Mouse (Mus musculus): ENCODE measurements around the gene Peli3. TPM values are rescaled to one million over a fixed set of nuclear protein-coding genes. Genes with fewer than 3 reads are reported as not detected.

Peli3 gene
- polyA plus RNA-seq, 1 experiment from 2014 or later, result 6.5 TPM

GRCm38 (mm10) chr19:4937444-4938310, 5.2 kb downstream of the Peli3 start:
- WGBS, result 87% methylated on average over 17 of the region's 17 CpGs
- H3K27ac ChIP-seq, result no peak overlapping the region
- H3K4me2 ChIP-seq (replicated peaks), result no peak overlapping the region
- peaks cover 12% of the 10 kb centered on the region; the same call in 1 of the 2 replicates for H3K27me3 ChIP-seq (replicated peaks)
- H3K9me3 ChIP-seq, result no peaks in the 10 kb centered on the region
- no peak overlapping the region for H3K9ac ChIP-seq
- no peak for ATAC-seq (ENCODE audit: low FRiP score, low read depth)
- peaks cover 8% of the 10 kb centered on the region; the same call in 1 of the 2 replicates for H3K4me1 ChIP-seq
- no peaks in the 10 kb centered on the region for H3K36me3 ChIP-seq
- H3K4me3 ChIP-seq, result no peak overlapping the region

- WGBS, result 80% methylated on average over 2 of the region's 2 CpGs
- Histone ChIP-seq H3K36me3 (peaks cover 8% of the 10 kb centered on the region), H3K4me3 (no peak overlapping the region), H3K27me3 (replicated peaks) (0 out of 2 replicates have a peak, but pooled peaks cover 6% of the 10 kb centered on the region), H3K4me1 (0 out of 2 replicates have a peak, but pooled peaks cover under 1% of the 10 kb centered on the region), H3K9ac (no peak overlapping the region), H3K4me2 (replicated peaks) (no peak overlapping the region), H3K9me3 (no peaks in the 10 kb centered on the region), H3K27ac (no peak overlapping the region)
- ATAC-seq (ENCODE audit: low FRiP score, low read depth), result no peak
These were observed 6.0 kb downstream of the Peli3 start for GRCm38 (mm10) chr19:4936896-4937295.

GRCm38 (mm10) chr19:4928781-4929180, 14.1 kb downstream of the Peli3 start:
- Histone ChIP-seq H3K4me2 (replicated peaks) (peak overlapping the region; percentile 63), H3K9me3 (no peaks in the 10 kb centered on the region), H3K27me3 (replicated peaks) (no peaks in the 10 kb centered on the region), H3K4me3 (peak overlapping the region; percentile 53), H3K4me1 (peaks cover 12% of the 10 kb centered on the region), H3K9ac (peak overlapping the region; percentile 62), H3K27ac (peak overlapping the region; percentile 47; the same call in 1 of the 2 replicates), H3K36me3 (peaks cover 35% of the 10 kb centered on the region)
- WGBS, result 54% methylated on average over 5 of the region's 5 CpGs
- ATAC-seq (ENCODE audit: low FRiP score, low read depth), result no peak; the same call in 1 of the 2 replicates

GRCm38 (mm10) chr19:4927904-4928531, 14.9 kb downstream of the Peli3 start, which contains the start of gene Dpp3:
Dpp3 (minus strand) TSS chr19:4928287.
- Histone ChIP-seq H3K27ac (peak within 1 kb of the TSS; percentile 47), H3K27me3 (replicated peaks) (no peaks in the 10 kb centered on the region), H3K4me3 (peak within 1 kb of the TSS; percentile 53), H3K36me3 (peaks cover 43% of the 10 kb centered on the region), H3K4me2 (replicated peaks) (peak within 1 kb of the TSS; percentile 63), H3K9me3 (no peaks in the 10 kb centered on the region), H3K9ac (peak within 1 kb of the TSS; percentile 62), H3K4me1 (peaks cover 12% of the 10 kb centered on the region)
- ATAC-seq (ENCODE audit: low FRiP score, low read depth), result peak; percentile 97
- WGBS, result under 1% methylated on average over 32 of the region's 32 CpGs

GRCm38 (mm10) chr19:4925121-4925860, 17.6 kb downstream of the Peli3 start:
- Histone ChIP-seq H3K9ac (no peak overlapping the region), H3K27ac (no peak overlapping the region), H3K4me2 (replicated peaks) (no peak overlapping the region), H3K4me3 (no peak overlapping the region), H3K27me3 (replicated peaks) (no peaks in the 10 kb centered on the region), H3K36me3 (peaks cover 57% of the 10 kb centered on the region), H3K4me1 (peaks cover 12% of the 10 kb centered on the region), H3K9me3 (no peaks in the 10 kb centered on the region)
- WGBS, result 96% methylated on average over 11 of the region's 11 CpGs
- no peak for ATAC-seq (ENCODE audit: low FRiP score, low read depth)

DNA sequence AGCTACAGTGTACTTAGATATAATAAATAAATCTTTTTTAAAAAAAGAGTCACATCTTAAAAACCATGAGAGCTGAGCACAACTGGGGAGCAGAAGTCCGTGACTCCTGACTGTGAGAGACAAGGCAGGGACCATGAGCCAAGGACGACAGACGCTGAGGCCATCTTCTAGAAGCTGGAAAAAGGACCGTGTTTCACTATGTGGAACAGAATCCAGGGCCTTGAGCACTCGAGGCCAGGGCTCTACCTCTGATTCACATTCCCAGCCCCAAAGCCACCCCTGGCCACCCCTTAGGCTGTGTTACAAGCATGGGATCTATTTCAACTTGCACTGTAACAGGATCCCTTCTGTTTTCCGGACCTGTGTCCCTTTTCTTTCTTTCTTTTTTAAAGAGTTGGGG, 23.3 kb downstream of the Peli3 start:
- H3K27ac ChIP-seq, result no peak overlapping the region
- no peak overlapping the region for H3K4me3 ChIP-seq
- H3K9ac ChIP-seq, result no peak overlapping the region
- WGBS, result 88% methylated on average over 6 of the region's 6 CpGs
- no peaks in the 10 kb centered on the region for H3K27me3 ChIP-seq (replicated peaks)
- H3K9me3 ChIP-seq, result no peaks in the 10 kb centered on the region
- no peak for ATAC-seq (ENCODE audit: low FRiP score, low read depth)
- H3K36me3 ChIP-seq, result peaks cover 96% of the 10 kb centered on the region
- no peaks in the 10 kb centered on the region for H3K4me1 ChIP-seq
- no peak overlapping the region for H3K4me2 ChIP-seq (replicated peaks)

- no peak overlapping the region for H3K4me2 ChIP-seq (replicated peaks)
- no peaks in the 10 kb centered on the region for H3K4me1 ChIP-seq
- H3K27ac ChIP-seq, result no peak overlapping the region
- ATAC-seq (ENCODE audit: low FRiP score, low read depth), result no peak
- no peaks in the 10 kb centered on the region for H3K27me3 ChIP-seq (replicated peaks)
- H3K4me3 ChIP-seq, result no peak overlapping the region
- WGBS, result 94% methylated on average over 10 of the region's 10 CpGs
- no peak overlapping the region for H3K9ac ChIP-seq
- H3K9me3 ChIP-seq, result no peaks in the 10 kb centered on the region
- peaks cover 96% of the 10 kb centered on the region for H3K36me3 ChIP-seq
These were observed 26.1 kb downstream of the Peli3 start for GRCm38 (mm10) chr19:4916827-4917226.

GRCm38 (mm10) chr19:4915924-4916603, 26.9 kb downstream of the Peli3 start:
- H3K27ac ChIP-seq, result no peak overlapping the region
- 94% methylated on average over 15 of the region's 15 CpGs for WGBS
- peaks cover 93% of the 10 kb centered on the region for H3K36me3 ChIP-seq
- no peaks in the 10 kb centered on the region for H3K27me3 ChIP-seq (replicated peaks)
- H3K9ac ChIP-seq, result no peak overlapping the region
- H3K4me1 ChIP-seq, result no peaks in the 10 kb centered on the region
- H3K4me2 ChIP-seq (replicated peaks), result no peak overlapping the region
- H3K9me3 ChIP-seq, result no peaks in the 10 kb centered on the region
- no peak for ATAC-seq (ENCODE audit: low FRiP score, low read depth)
- no peak overlapping the region for H3K4me3 ChIP-seq

GRCm38 (mm10) chr19:4909376-4909775, 33.6 kb downstream of the Peli3 start:
- no peak overlapping the region for H3K27ac ChIP-seq
- no peak overlapping the region for H3K4me3 ChIP-seq
- H3K9ac ChIP-seq, result no peak overlapping the region
- no peak for ATAC-seq (ENCODE audit: low FRiP score, low read depth)
- H3K27me3 ChIP-seq (replicated peaks), result no peaks in the 10 kb centered on the region
- H3K9me3 ChIP-seq, result no peaks in the 10 kb centered on the region
- H3K4me2 ChIP-seq (replicated peaks), result no peak overlapping the region
- 93% methylated on average over 7 of the region's 7 CpGs for WGBS
- peaks cover 60% of the 10 kb centered on the region for H3K36me3 ChIP-seq
- H3K4me1 ChIP-seq, result peaks cover 5% of the 10 kb centered on the region

GRCm38 (mm10) chr19:4908107-4908506, 34.8 kb downstream of the Peli3 start:
- no peak for ATAC-seq (ENCODE audit: low FRiP score, low read depth)
- H3K4me2 ChIP-seq (replicated peaks), result no peak overlapping the region
- 84% methylated on average over 4 of the region's 4 CpGs for WGBS
- no peak overlapping the region for H3K27ac ChIP-seq
- peaks cover 5% of the 10 kb centered on the region for H3K4me1 ChIP-seq
- H3K27me3 ChIP-seq (replicated peaks), result no peaks in the 10 kb centered on the region
- H3K4me3 ChIP-seq, result no peak overlapping the region
- peaks cover 54% of the 10 kb centered on the region for H3K36me3 ChIP-seq
- no peak overlapping the region for H3K9ac ChIP-seq
- no peaks in the 10 kb centered on the region for H3K9me3 ChIP-seq

- H3K27ac ChIP-seq, result no peak within 1 kb of the TSS
- peak; percentile 58; the same call in 1 of the 2 replicates for ATAC-seq (ENCODE audit: low FRiP score, low read depth)
- H3K4me1 ChIP-seq, result peaks cover 5% of the 10 kb centered on the region
- H3K27me3 ChIP-seq (replicated peaks), result no peaks in the 10 kb centered on the region
- peak within 1 kb of the TSS; percentile 48 for H3K9ac ChIP-seq
- no peaks in the 10 kb centered on the region for H3K9me3 ChIP-seq
- WGBS, result 9% methylated on average over 31 of the region's 31 CpGs
- H3K4me3 ChIP-seq, result peak within 1 kb of the TSS; percentile 58
- peak within 1 kb of the TSS; percentile 73 for H3K4me2 ChIP-seq (replicated peaks)
- peaks cover 49% of the 10 kb centered on the region for H3K36me3 ChIP-seq
These were observed 36.7 kb downstream of the Peli3 start, which contains the start of gene Bbs1 for GRCm38 (mm10) chr19:4905979-4906794. Bbs1 (minus strand) TSS chr19:4906628.

All from neural tube, embryonic 12.5 days (tissue).